Mouse (Mus musculus) forebrain, embryonic 13.5 days (tissue): ENCODE results near the gene Cfap300. TPM values are rescaled to one million over a fixed set of nuclear protein-coding genes. Genes with fewer than 3 reads are reported as not detected.

Experiments used
- ATAC-seq: fragments of 200-750 bp; cut with Nextera tagmentation; 2 replicates; pipeline ENCODE4 v1.8.0; 2017
- H3K27ac ChIP-seq: fragments of 300-500 bp; sonication (generic); 2 replicates; pipeline ENCODE4 v1.5.1; 2015; ENCODE audit warnings: inconsistent platforms, mild to moderate bottlenecking, moderate library complexity
- H3K27me3 ChIP-seq: fragments of 300-500 bp; sonication (generic); 2 replicates; pipeline ENCODE4 v1.6.1; 2015; ENCODE audit warnings: mild to moderate bottlenecking, inconsistent platforms
- H3K36me3 ChIP-seq: fragments of 300-500 bp; sonication (generic); 2 replicates; pipeline ENCODE4 v1.6.1; 2015; ENCODE audit warnings: mild to moderate bottlenecking, inconsistent platforms; ENCODE audit not compliant: poor library complexity, severe bottlenecking
- H3K4me1 ChIP-seq: fragments of 300-500 bp; sonication (generic); 2 replicates; pipeline ENCODE4 v1.6.1; 2015; ENCODE audit warnings: inconsistent platforms
- H3K4me2 ChIP-seq: fragments of 300-500 bp; sonication (generic); 2 replicates; pipeline ENCODE4 v1.6.1; 2015; ENCODE audit warnings: inconsistent platforms, mild to moderate bottlenecking, moderate library complexity
- H3K4me3 ChIP-seq: fragments of 300-500 bp; sonication (generic); 2 replicates; pipeline ENCODE4 v1.5.1; 2015; ENCODE audit warnings: mild to moderate bottlenecking, inconsistent platforms
- H3K9ac ChIP-seq: fragments of 300-500 bp; sonication (generic); 2 replicates; pipeline ENCODE4 v1.6.1; 2015; ENCODE audit warnings: mild to moderate bottlenecking, inconsistent platforms
- H3K9me3 ChIP-seq: fragments of 300-500 bp; sonication (generic); replicated peaks from 2 replicates; pipeline ENCODE4 v1.6.1; 2016; ENCODE audit warnings: inconsistent platforms
- WGBS: fragments of 180-500 bp; shearing (Covaris S2); methylation state at CpG from one replicate; pipeline ENCODE4 v1.1.7; 2015; 5-methylcytosine and 5-hydroxymethylcytosine counted together
- polyA plus RNA-seq: library from polyadenylated mRNA; unstranded; fragments of >200 nt; fragmentation: Nextera tagmentation; extraction: Ambion mirVana; gene quantifications from 2 replicates; pipeline ENCODE4 v1.2.1, GENCODE M21; 2015

The Cfap300 gene
- polyA plus RNA-seq, 1 experiment from 2014 or later = 16.5 TPM

- no peak overlapping the region for H3K4me2 ChIP-seq
- H3K4me1 ChIP-seq = no peaks in the 10 kb centered on the region
- no peaks in the 10 kb centered on the region for H3K9me3 ChIP-seq
- H3K27ac ChIP-seq = no peak overlapping the region
- peak; percentile 41; the same call in 1 of the 2 replicates for ATAC-seq
- H3K4me3 ChIP-seq = no peak overlapping the region
- no peaks in the 10 kb centered on the region for H3K36me3 ChIP-seq
- WGBS = 61% methylated on average over 17 of the region's 20 CpGs
- H3K9ac ChIP-seq = no peak overlapping the region
- no peaks in the 10 kb centered on the region for H3K27me3 ChIP-seq
These were observed 25.2 kb downstream of the Cfap300 start for GRCm38 (mm10) chr9:8017253-8017913.

GRCm38 (mm10) chr9:8004370-8004991 lies 38.1 kb downstream of the Cfap300 start, which contains the start of gene Yap1:
Gene Yap1 (minus strand): TSS chr9:8004596.
- Histone ChIP-seq H3K4me3 (peak within 1 kb of the TSS; percentile 74), H3K27ac (peak within 1 kb of the TSS; percentile 88), H3K27me3 (no peaks in the 10 kb centered on the region), H3K4me1 (peaks cover 32% of the 10 kb centered on the region), H3K9ac (peak within 1 kb of the TSS; percentile 79), H3K9me3 (no peaks in the 10 kb centered on the region), H3K36me3 (no peaks in the 10 kb centered on the region), H3K4me2 (peak within 1 kb of the TSS; percentile 85)
- ATAC-seq = peak; percentile 84
- WGBS = under 1% methylated on average over 69 of the region's 79 CpGs

- peak; percentile 66 for ATAC-seq
- Histone ChIP-seq H3K27me3 (no peaks in the 10 kb centered on the region), H3K36me3 (0 out of 2 replicates have a peak, but pooled peaks cover 5% of the 10 kb centered on the region)
These were observed 39.0 kb downstream of the Cfap300 start for GRCm38 (mm10) chr9:8003301-8004271.

GRCm38 (mm10) chr9:8002806-8003205 lies 39.8 kb downstream of the Cfap300 start:
- no peaks in the 10 kb centered on the region for H3K27me3 ChIP-seq
- H3K9me3 ChIP-seq = no peaks in the 10 kb centered on the region
- no peak for ATAC-seq
- H3K36me3 ChIP-seq = 0 out of 2 replicates have a peak, but pooled peaks cover 8% of the 10 kb centered on the region
- 0 out of 2 replicates have a peak overlapping the region, but pooled peaks have one; percentile 88 for H3K27ac ChIP-seq
- WGBS = 1% methylated on average over 12 of the region's 12 CpGs
- peaks cover 43% of the 10 kb centered on the region for H3K4me1 ChIP-seq
- peak overlapping the region; percentile 85 for H3K4me2 ChIP-seq
- peak overlapping the region; percentile 74 for H3K4me3 ChIP-seq
- peak overlapping the region; percentile 79 for H3K9ac ChIP-seq

More at GRCm38 (mm10) chr9:8003301-8004271, 39.0 kb downstream of the Cfap300 start:
- H3K27ac ChIP-seq = peak overlapping the region; percentile 88
- peak overlapping the region; percentile 85 for H3K4me2 ChIP-seq
- WGBS = under 1% methylated on average over 73 of the region's 82 CpGs
- H3K4me3 ChIP-seq = peak overlapping the region; percentile 74
- H3K4me1 ChIP-seq = peaks cover 40% of the 10 kb centered on the region
- peak overlapping the region; percentile 79 for H3K9ac ChIP-seq
- H3K9me3 ChIP-seq = no peaks in the 10 kb centered on the region

- Histone ChIP-seq H3K4me2 (peak overlapping the region; percentile 47), H3K9ac (no peak overlapping the region), H3K36me3 (0 out of 2 replicates have a peak, but pooled peaks cover 8% of the 10 kb centered on the region), H3K4me1 (peaks cover 43% of the 10 kb centered on the region), H3K27me3 (no peaks in the 10 kb centered on the region), H3K9me3 (no peaks in the 10 kb centered on the region), H3K4me3 (0 out of 2 replicates have a peak overlapping the region, but pooled peaks have one; percentile 12), H3K27ac (no peak overlapping the region; the same call in 1 of the 2 replicates)
- ATAC-seq = no peak
- WGBS = 51% methylated on average over 7 of the region's 7 CpGs
These were observed 41.3 kb downstream of the Cfap300 start for GRCm38 (mm10) chr9:8001352-8001751.

- 46% methylated on average over 5 of the region's 5 CpGs for WGBS
- Histone ChIP-seq H3K9me3 (no peaks in the 10 kb centered on the region), H3K9ac (no peak overlapping the region), H3K27ac (no peak overlapping the region), H3K27me3 (no peaks in the 10 kb centered on the region), H3K4me3 (no peak overlapping the region), H3K4me1 (peaks cover 14% of the 10 kb centered on the region), H3K36me3 (0 out of 2 replicates have a peak, but pooled peaks cover 12% of the 10 kb centered on the region), H3K4me2 (no peak overlapping the region)
- peak; percentile 66; the same call in 1 of the 2 replicates for ATAC-seq
These were observed 48.3 kb downstream of the Cfap300 start for GRCm38 (mm10) chr9:7994275-7994674.

GRCm38 (mm10) chr9:7992651-7993050 lies 50.0 kb downstream of the Cfap300 start:
- Histone ChIP-seq H3K27ac (no peak overlapping the region), H3K4me1 (peaks cover 4% of the 10 kb centered on the region), H3K9ac (no peak overlapping the region), H3K36me3 (peaks cover 13% of the 10 kb centered on the region), H3K9me3 (no peaks in the 10 kb centered on the region), H3K4me2 (no peak overlapping the region), H3K27me3 (no peaks in the 10 kb centered on the region), H3K4me3 (no peak overlapping the region)
- 71% methylated on average over 3 of the region's 3 CpGs for WGBS
- ATAC-seq = no peak

- ATAC-seq = no peak
- Histone ChIP-seq H3K36me3 (peaks cover 12% of the 10 kb centered on the region), H3K9me3 (no peaks in the 10 kb centered on the region), H3K27me3 (no peaks in the 10 kb centered on the region), H3K27ac (no peak overlapping the region), H3K4me1 (peaks cover 4% of the 10 kb centered on the region), H3K9ac (no peak overlapping the region), H3K4me3 (no peak overlapping the region), H3K4me2 (no peak overlapping the region)
- WGBS = 84% methylated on average over 4 of the region's 4 CpGs
These were observed 51.7 kb downstream of the Cfap300 start for GRCm38 (mm10) chr9:7990897-7991296.

- Histone ChIP-seq H3K4me1 (no peaks in the 10 kb centered on the region), H3K4me2 (no peak overlapping the region), H3K4me3 (no peak overlapping the region), H3K9ac (no peak overlapping the region), H3K36me3 (peaks cover 9% of the 10 kb centered on the region), H3K27me3 (no peaks in the 10 kb centered on the region), H3K27ac (no peak overlapping the region), H3K9me3 (no peaks in the 10 kb centered on the region)
- ATAC-seq = no peak
- 86% methylated on average over 5 of the region's 5 CpGs for WGBS
These were observed 55.5 kb downstream of the Cfap300 start for GRCm38 (mm10) chr9:7987119-7987518.

- no peaks in the 10 kb centered on the region for H3K9me3 ChIP-seq
- no peak for ATAC-seq
- H3K9ac ChIP-seq = no peak overlapping the region
- no peak overlapping the region for H3K4me3 ChIP-seq
- no peak overlapping the region for H3K4me2 ChIP-seq
- no peak overlapping the region for H3K27ac ChIP-seq
- 65% methylated on average over 4 of the region's 4 CpGs for WGBS
- H3K27me3 ChIP-seq = no peaks in the 10 kb centered on the region
- no peaks in the 10 kb centered on the region for H3K4me1 ChIP-seq
- peaks cover 9% of the 10 kb centered on the region for H3K36me3 ChIP-seq
These were observed 58.3 kb downstream of the Cfap300 start for GRCm38 (mm10) chr9:7984287-7984686.

- no peaks in the 10 kb centered on the region for H3K27me3 ChIP-seq
- H3K4me1 ChIP-seq = no peaks in the 10 kb centered on the region
- H3K4me2 ChIP-seq = no peak overlapping the region
- H3K36me3 ChIP-seq = peaks cover 9% of the 10 kb centered on the region
- WGBS = 8% methylated on average over 2 of the region's 2 CpGs
- H3K4me3 ChIP-seq = no peak overlapping the region
- H3K9ac ChIP-seq = no peak overlapping the region
- H3K27ac ChIP-seq = no peak overlapping the region
- H3K9me3 ChIP-seq = no peaks in the 10 kb centered on the region
- no peak for ATAC-seq
These were observed 59.0 kb downstream of the Cfap300 start for GRCm38 (mm10) chr9:7983665-7984064.
